Mouse (Mus musculus) heart, embryonic 11.5 days (tissue): ENCODE results near the gene Myl4. TPM values are rescaled to one million over a fixed set of nuclear protein-coding genes. Genes with fewer than 3 reads are reported as not detected.

Experiments used
- ATAC-seq: fragments of 200-750 bp; cut with Nextera tagmentation; replicated peaks from 2 replicates; pipeline ENCODE4 v1.8.0; 2017; ENCODE audit warnings: moderate library complexity; ENCODE audit not compliant: insufficient number of reproducible peaks, low FRiP score, low TSS enrichment
- H3K27ac ChIP-seq: fragments of 300-500 bp; sonication (generic); 2 replicates; pipeline ENCODE4 v1.5.1; 2014; ENCODE audit warnings: mild to moderate bottlenecking, low read depth, low read length
- H3K27me3 ChIP-seq: fragments of 300-500 bp; sonication (generic); 2 replicates; pipeline ENCODE4 v1.6.1; 2014; ENCODE audit warnings: mild to moderate bottlenecking, low read length, mixed read lengths; ENCODE audit not compliant: control insufficient read depth, insufficient read depth
- H3K36me3 ChIP-seq: fragments of 300-500 bp; sonication (generic); 2 replicates; pipeline ENCODE4 v1.6.1; 2014; ENCODE audit warnings: mild to moderate bottlenecking, low read length, moderate library complexity, mixed read lengths; ENCODE audit not compliant: control insufficient read depth, insufficient read depth
- H3K4me1 ChIP-seq: fragments of 300-500 bp; sonication (generic); 2 replicates; pipeline ENCODE4 v1.6.1; 2014; ENCODE audit warnings: low read length; ENCODE audit not compliant: control insufficient read depth, insufficient read depth
- H3K4me2 ChIP-seq: fragments of 300-500 bp; sonication (generic); 2 replicates; pipeline ENCODE4 v1.6.1; 2014; ENCODE audit warnings: mild to moderate bottlenecking, moderate library complexity
- H3K4me3 ChIP-seq: fragments of 300-500 bp; sonication (generic); 2 replicates; pipeline ENCODE4 v1.5.1; 2014; ENCODE audit warnings: low read depth, low read length
- H3K9ac ChIP-seq: fragments of 300-500 bp; sonication (generic); 2 replicates; pipeline ENCODE4 v1.6.1; 2014; ENCODE audit warnings: mild to moderate bottlenecking, low read depth, low read length, moderate library complexity
- H3K9me3 ChIP-seq: fragments of 300-500 bp; sonication (generic); replicated peaks from 2 replicates; pipeline ENCODE4 v1.6.1; 2016; ENCODE audit warnings: low read length; ENCODE audit not compliant: control insufficient read depth
- WGBS: fragments of 180-500 bp; shearing (Covaris S2); extraction: QIAGEN DNeasy Blood & Tissue Kit; methylation state at CpG from one replicate; pipeline ENCODE4 v1.1.7; 2014; ENCODE audit not compliant: insufficient replicate concordance; 5-methylcytosine and 5-hydroxymethylcytosine counted together
- polyA plus RNA-seq: library from polyadenylated mRNA; unstranded; fragments of >200 nt; fragmentation: Nextera tagmentation; extraction: Ambion mirVana; gene quantifications from 2 replicates; pipeline ENCODE4 v1.2.1, GENCODE M21; 2014

Myl4 gene
- polyA plus RNA-seq, 1 experiment from 2014 or later: 3,018 TPM

DNA sequence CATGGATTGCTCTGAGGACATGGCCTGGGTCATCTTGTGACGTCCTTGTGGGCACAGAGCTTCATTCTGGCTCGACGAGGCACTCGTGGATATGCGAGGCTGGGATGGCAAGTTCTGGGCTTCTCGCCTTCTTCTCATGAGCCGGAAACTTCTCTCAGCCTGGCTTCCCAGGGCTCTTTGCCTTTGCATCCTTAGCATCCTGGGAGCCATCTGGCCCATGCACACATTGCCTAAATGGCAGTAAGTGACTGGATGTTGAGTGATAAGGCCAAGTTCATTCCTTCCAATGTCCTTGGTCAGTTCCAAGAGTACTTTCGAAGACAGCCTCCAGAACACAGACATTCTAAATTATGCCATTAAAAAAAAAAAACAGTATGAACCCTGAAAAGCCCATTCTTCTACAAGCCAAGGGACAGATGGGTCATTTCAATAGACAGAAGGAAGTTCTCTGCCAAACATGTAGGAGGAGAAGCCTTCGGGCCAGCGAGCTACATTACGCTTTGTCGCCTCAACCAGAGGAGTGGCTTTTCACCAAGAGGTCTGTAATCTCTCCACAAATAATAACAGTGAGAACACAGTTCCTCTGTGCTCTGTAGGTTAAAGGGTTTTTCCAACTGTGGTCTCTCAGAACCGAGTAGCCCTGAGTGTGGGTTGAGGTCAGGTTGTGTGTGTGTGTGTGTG, 48.9 kb downstream of the Myl4 start:
- WGBS: 68% methylated on average over 13 of the region's 13 CpGs
- Histone ChIP-seq H3K9ac (no peak overlapping the region), H3K4me3 (no peak overlapping the region), H3K27ac (no peak overlapping the region), H3K9me3 (no peaks in the 10 kb centered on the region), H3K4me1 (peaks cover 5% of the 10 kb centered on the region; the same call in 1 of the 2 replicates), H3K27me3 (no peaks in the 10 kb centered on the region), H3K4me2 (no peak overlapping the region), H3K36me3 (no peaks in the 10 kb centered on the region)
- ATAC-seq: no peak

DNA sequence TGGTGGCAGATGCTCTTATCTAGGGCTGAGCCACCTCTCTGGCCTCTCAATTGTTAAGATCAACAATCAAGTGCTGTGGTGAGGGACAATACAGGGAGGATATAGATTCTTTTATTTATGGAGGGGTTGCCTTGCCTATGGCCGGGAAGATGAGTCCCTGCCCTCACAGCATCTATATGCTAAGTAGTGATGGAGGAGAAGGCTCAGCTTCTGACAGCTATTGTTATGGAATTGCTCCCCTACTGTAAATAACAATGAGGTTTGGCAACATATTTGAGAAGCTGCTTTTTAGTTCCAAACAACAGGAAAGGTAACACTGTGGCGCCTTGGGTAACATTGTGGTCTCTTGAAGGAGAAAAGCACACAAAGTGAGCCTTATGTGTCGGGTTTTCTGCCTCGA, 50.2 kb downstream of the Myl4 start:
- ATAC-seq: no peak
- no peak overlapping the region for H3K4me2 ChIP-seq
- H3K4me3 ChIP-seq: no peak overlapping the region
- H3K9me3 ChIP-seq: no peaks in the 10 kb centered on the region
- peaks cover 5% of the 10 kb centered on the region; the same call in 1 of the 2 replicates for H3K4me1 ChIP-seq
- H3K27ac ChIP-seq: no peak overlapping the region
- no peak overlapping the region for H3K9ac ChIP-seq
- H3K27me3 ChIP-seq: no peaks in the 10 kb centered on the region
- no peaks in the 10 kb centered on the region for H3K36me3 ChIP-seq
- WGBS: 61% methylated on average over 4 of the region's 4 CpGs

DNA sequence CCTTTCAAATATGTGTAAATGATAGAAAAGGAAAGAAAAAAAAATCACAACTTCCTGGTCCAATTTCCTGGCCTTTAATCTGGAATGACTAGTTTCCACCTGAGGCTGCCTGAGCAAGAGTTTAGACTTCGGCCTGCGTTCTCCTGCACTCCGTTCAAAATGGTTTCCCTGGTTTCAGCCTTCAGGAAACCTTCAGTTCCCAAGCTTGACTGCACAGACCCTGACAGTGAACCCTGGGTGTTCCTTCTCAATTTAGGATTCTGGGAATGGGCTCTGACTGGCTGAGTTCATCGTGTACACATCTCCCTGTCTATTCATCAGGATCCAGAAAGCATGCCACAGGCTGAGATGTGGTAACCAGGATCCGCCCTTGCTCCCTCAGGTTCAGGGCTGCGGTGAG, 53.7 kb downstream of the Myl4 start:
- Histone ChIP-seq H3K4me3 (no peak overlapping the region), H3K36me3 (no peaks in the 10 kb centered on the region), H3K27me3 (0 out of 2 replicates have a peak, but pooled peaks cover 3% of the 10 kb centered on the region), H3K9ac (no peak overlapping the region), H3K27ac (no peak overlapping the region), H3K4me1 (peaks cover 7% of the 10 kb centered on the region; the same call in 1 of the 2 replicates), H3K4me2 (no peak overlapping the region), H3K9me3 (no peaks in the 10 kb centered on the region)
- ATAC-seq: no peak
- WGBS: 50% methylated on average over 6 of the region's 6 CpGs

DNA sequence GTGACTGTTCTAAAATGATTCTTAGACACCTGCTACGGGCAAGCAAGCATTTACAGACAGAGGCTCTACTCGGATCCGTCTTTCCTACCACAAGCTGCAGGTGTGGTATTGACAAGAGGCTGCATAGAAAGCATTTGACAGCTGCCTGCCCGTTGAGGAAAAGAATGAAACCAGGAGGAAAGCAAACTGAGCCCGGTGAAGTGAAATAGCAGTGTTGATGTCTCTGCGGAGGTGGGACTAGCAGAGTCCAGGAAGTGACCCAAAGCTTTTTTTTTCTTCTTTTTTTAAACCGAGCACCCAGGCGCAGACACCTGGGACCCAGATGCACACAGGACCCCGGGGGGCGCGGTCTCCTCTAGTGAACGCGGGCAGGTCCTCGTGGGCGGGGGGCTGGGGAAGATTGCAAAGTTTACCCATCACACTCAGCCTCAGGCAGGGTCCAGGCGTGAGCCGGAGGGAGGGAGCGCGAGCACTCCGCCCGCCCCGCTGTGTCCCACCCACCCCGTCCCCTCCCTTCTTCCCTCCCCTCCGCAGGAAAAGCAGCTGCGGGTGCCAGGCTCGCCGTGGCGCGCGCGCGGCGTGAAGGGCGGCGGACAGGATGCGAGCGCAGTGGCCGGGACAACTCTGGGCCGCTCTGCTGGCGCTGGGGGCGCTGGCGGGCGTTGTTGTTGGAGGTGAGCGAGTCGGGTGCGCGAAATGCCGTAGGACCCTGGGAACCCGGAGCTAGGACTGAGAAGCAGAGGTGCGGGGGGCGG, 57.2 kb downstream of the Myl4 start, which contains the start of gene Itgb3:
Gene Itgb3 (plus strand): TSS at position 510 of the 755 bp plus-strand sequence.
- Histone ChIP-seq H3K36me3 (no peaks in the 10 kb centered on the region), H3K9me3 (no peaks in the 10 kb centered on the region), H3K4me3 (peak within 1 kb of the TSS; percentile 61), H3K4me2 (peak within 1 kb of the TSS; percentile 89), H3K27me3 (peaks cover 5% of the 10 kb centered on the region; the same call in 1 of the 2 replicates), H3K27ac (no peak within 1 kb of the TSS), H3K9ac (peak within 1 kb of the TSS; percentile 71), H3K4me1 (peaks cover 7% of the 10 kb centered on the region; the same call in 1 of the 2 replicates)
- 1% methylated on average over 51 of the region's 51 CpGs for WGBS
- ATAC-seq: peak; percentile 82

- peak overlapping the region; percentile 71 for H3K9ac ChIP-seq
- peaks cover 5% of the 10 kb centered on the region; the same call in 1 of the 2 replicates for H3K27me3 ChIP-seq
- peak overlapping the region; percentile 61 for H3K4me3 ChIP-seq
- H3K4me1 ChIP-seq: peaks cover 7% of the 10 kb centered on the region; the same call in 1 of the 2 replicates
- peak; percentile 58; the same call in 1 of the 2 replicates for ATAC-seq
- WGBS: 4% methylated on average over 20 of the region's 23 CpGs
- no peaks in the 10 kb centered on the region for H3K9me3 ChIP-seq
- peak overlapping the region; percentile 89 for H3K4me2 ChIP-seq
- H3K36me3 ChIP-seq: no peaks in the 10 kb centered on the region
- no peak overlapping the region for H3K27ac ChIP-seq
Observed at GRCm38 (mm10) chr11:104608249-104608920, 57.9 kb downstream of the Myl4 start.

- peaks cover 5% of the 10 kb centered on the region; the same call in 1 of the 2 replicates for H3K27me3 ChIP-seq
- no peak overlapping the region for H3K27ac ChIP-seq
- H3K9me3 ChIP-seq: no peaks in the 10 kb centered on the region
- peak overlapping the region; percentile 89 for H3K4me2 ChIP-seq
- 0 out of 2 replicates have a peak overlapping the region, but pooled peaks have one; percentile 61 for H3K4me3 ChIP-seq
- no peak overlapping the region for H3K9ac ChIP-seq
- ATAC-seq: no peak
- 51% methylated on average over 6 of the region's 6 CpGs for WGBS
- H3K36me3 ChIP-seq: no peaks in the 10 kb centered on the region
- H3K4me1 ChIP-seq: peaks cover 9% of the 10 kb centered on the region; the same call in 1 of the 2 replicates
Observed at GRCm38 (mm10) chr11:104609033-104609684, 58.7 kb downstream of the Myl4 start.

GRCm38 (mm10) chr11:104609733-104610132, 59.3 kb downstream of the Myl4 start:
- no peaks in the 10 kb centered on the region for H3K36me3 ChIP-seq
- H3K9me3 ChIP-seq: no peaks in the 10 kb centered on the region
- peaks cover 5% of the 10 kb centered on the region; the same call in 1 of the 2 replicates for H3K27me3 ChIP-seq
- no peak overlapping the region for H3K27ac ChIP-seq
- no peak for ATAC-seq
- H3K4me1 ChIP-seq: peaks cover 12% of the 10 kb centered on the region; the same call in 1 of the 2 replicates
- H3K4me3 ChIP-seq: no peak overlapping the region
- no peak overlapping the region for H3K9ac ChIP-seq
- no peak overlapping the region for H3K4me2 ChIP-seq
- WGBS: 54% methylated on average over 4 of the region's 4 CpGs
